Mouse (Mus musculus) spleen, adult 2 months (tissue): ENCODE measurements around the gene Zfhx2.

Experiments used
- CTCF ChIP-seq: fragments of 200-500 bp; IDR thresholded peaks from 2 replicates; pipeline ENCODE4 v1.5.1; 2011; ENCODE audit warnings: mild to moderate bottlenecking, inconsistent platforms; ENCODE audit not compliant: insufficient read depth, insufficient read length, insufficient replicate concordance; ENCODE audit errors: extremely low read depth
- POLR2A ChIP-seq: fragments of 200-500 bp; IDR thresholded peaks from 2 replicates; pipeline ENCODE4 v1.6.1; 2011; ENCODE audit warnings: low read depth, low read length, inconsistent platforms

DNA sequence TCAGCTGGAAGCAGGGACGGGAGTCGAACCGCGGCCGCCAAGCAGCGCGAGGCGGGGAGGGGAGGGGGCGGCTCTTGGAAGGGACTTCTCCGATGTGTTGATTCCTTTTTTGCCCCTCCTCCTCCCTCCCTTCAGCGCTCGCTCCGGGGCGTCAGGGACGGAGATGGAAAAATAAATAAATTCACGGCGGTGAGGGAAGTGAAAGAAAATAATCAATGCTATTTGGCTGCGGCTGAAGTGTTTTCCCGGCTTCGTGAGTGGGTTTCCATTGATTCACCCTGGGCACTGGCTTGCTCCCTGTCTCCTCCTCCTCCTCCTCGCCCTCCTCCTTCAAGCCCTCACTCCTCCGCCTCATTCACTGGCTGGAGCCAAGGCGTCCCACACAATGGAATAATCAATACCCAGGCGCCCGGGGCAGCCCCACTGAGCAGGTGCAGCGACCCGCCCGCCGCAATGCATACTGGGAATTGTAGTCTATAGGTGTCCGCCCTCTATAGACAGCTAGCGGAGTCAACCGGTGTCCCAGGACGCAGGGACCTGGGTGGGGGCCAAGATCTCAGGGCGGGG, at the start of gene Zfhx2:
- TF ChIP-seq CTCF (peak; percentile 8; the same call in 1 of the 2 replicates), POLR2A (no peak)
